Mouse (Mus musculus) embryonic fibroblast, embryonic 13.5 days (primary cell): ENCODE results near the gene Macrod2. TPM values are rescaled to one million over a fixed set of nuclear protein-coding genes. Genes with fewer than 3 reads are reported as not detected.

Source experiments
- H3K27ac ChIP-seq: 2 replicates; pipeline ENCODE4 v1.5.1; 2012; ENCODE audit warnings: low read length, control low read depth, inconsistent platforms; ENCODE audit not compliant: insufficient read depth
- H3K4me1 ChIP-seq: 2 replicates; pipeline ENCODE4 v1.6.1; 2011; ENCODE audit warnings: low read length; ENCODE audit not compliant: control insufficient read depth, insufficient read depth
- H3K4me3 ChIP-seq: 2 replicates; pipeline ENCODE4 v1.5.1; 2011; ENCODE audit warnings: mild to moderate bottlenecking, control low read depth, low read length; ENCODE audit not compliant: insufficient read depth
- CTCF ChIP-seq: IDR thresholded peaks from 2 replicates; pipeline ENCODE4 v1.5.1; 2011; ENCODE audit warnings: mild to moderate bottlenecking, control low read depth, low read length, moderate library complexity, borderline replicate concordance; ENCODE audit not compliant: insufficient read depth
- POLR2A ChIP-seq: IDR thresholded peaks from 2 replicates; pipeline ENCODE4 v1.6.1; 2011; ENCODE audit warnings: low read depth, mild to moderate bottlenecking, control low read depth, low read length, moderate library complexity
- polyA plus RNA-seq: library from polyadenylated mRNA; stranded (reverse); fragments of >200 nt; gene quantifications from 2 replicates; pipeline ENCODE4 v1.2.4, GENCODE M21; 2011; ENCODE audit warnings: low read depth; ENCODE audit not compliant: missing spikeins, insufficient read length

The Macrod2 gene
- polyA plus RNA-seq, 1 experiment, result 8.6 TPM

DNA sequence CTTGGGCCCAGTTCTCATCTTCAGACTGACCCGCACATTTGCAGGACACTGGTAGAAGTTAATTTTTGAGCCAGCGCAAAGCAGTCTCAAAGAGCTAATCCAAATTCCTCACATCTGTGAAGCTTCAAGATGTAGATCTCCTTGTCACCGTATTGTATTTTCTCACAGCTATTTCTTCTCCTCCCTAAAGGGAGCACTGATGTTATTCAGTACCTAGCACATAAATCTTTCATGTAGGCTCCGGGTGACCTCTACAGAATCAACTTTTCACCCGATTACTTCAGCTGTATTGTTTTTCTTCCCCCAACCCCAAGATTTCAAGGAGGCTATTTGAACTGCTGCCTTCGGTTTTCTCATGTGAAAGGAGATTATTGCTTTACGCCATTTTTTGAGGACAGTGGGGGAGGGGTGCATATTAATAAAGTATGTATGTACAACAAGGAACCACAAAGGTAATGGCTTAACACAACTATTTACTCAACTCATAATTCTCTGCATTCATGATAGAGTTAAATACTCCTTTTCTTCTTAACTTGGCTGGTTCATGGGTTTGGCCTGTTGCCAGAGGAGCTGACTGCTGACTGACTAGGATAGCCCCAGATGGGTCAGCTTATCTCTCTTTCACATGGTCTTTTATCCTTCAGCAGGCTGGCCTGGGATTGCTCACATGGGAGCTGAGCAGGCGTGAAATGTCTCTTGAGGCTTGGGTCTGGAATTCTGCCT, 618.5 kb downstream of the Macrod2 start:
- TF ChIP-seq CTCF, result no peak
- Histone ChIP-seq H3K4me1 (no peaks in the 10 kb centered on the region), H3K4me3 (no peak overlapping the region), H3K27ac (no peak overlapping the region)

DNA sequence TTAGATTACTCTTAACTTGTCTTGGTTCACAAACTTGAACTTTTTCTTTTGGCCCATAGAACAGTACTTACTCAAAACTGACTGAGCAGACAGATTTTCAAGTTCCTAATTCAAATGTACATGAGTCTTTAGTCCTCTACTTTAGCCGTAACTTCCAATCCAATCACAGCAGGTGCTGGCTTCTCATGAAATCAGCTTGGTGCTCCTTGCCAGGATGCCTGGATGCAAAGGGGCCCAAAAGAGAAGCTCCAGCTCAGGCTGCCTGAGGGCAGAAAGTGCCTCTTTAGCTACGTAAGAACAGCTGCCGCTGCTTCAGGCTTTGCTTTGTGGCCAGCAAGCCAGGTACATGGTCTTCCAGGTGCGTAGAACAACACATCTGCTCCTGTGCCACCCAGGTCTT, 627.9 kb downstream of the Macrod2 start:
- Histone ChIP-seq H3K4me3 (no peak overlapping the region), H3K4me1 (no peaks in the 10 kb centered on the region), H3K27ac (no peak overlapping the region)
- no peak for TF ChIP-seq POLR2A
- no peak for TF ChIP-seq CTCF

DNA sequence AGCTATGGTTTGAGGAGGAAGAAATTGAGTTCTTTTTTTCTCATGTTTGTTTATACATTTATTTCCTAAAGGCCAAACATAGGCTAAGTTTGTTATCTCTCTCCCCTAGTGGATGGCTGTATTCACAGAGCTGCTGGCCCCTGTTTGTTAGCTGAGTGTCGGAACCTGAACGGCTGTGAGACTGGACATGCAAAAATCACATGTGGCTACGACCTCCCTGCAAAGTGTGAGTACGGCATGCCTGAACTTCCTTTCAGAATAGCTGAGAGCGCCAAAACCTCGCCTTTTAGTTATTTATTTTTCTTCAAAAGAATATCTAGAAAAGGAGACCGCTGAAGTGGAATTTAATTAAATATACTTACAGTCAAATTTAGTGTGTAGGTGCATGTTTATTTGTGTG, 628.8 kb downstream of the Macrod2 start:
- no peaks in the 10 kb centered on the region for H3K4me1 ChIP-seq
- TF ChIP-seq CTCF (no peak), POLR2A (no peak)
- H3K27ac ChIP-seq, result no peak overlapping the region
- H3K4me3 ChIP-seq, result no peak overlapping the region

DNA sequence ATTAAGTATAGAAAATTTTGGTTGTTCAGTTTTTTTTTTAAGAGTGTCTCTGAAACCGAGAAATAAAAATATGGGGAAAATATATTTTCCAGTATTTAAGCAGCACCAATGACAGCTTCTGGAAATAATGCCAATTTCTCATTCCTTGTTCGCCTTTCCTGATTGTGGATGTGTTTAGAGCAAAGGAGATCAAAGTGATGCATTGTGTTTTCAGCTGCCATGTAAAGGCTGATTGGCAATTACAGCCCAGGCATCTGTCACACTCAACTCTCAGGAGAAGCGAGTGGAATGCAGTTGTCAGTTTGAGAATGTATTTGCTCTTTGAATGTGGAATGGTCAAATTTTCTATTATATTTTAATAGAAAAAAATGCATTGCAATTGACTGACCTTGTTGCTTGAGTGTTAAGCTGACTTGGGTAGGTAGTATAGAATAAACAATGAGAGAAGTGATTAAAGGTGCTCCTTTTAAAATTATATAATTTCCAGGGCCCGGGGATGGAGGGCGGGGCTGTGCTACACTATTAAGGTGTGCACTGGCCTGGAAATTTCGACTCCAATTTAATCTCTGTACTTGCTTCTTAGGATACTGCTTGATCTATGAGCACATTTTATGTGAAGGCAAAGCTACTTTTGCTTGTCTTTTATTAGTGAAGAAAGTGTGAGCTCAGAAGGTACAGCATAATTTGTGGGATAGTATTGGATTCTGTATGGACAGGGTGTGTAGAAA, 629.4 kb downstream of the Macrod2 start:
- Histone ChIP-seq H3K4me3 (no peak overlapping the region), H3K27ac (no peak overlapping the region), H3K4me1 (no peaks in the 10 kb centered on the region)
- TF ChIP-seq CTCF, result no peak
- TF ChIP-seq POLR2A, result no peak

DNA sequence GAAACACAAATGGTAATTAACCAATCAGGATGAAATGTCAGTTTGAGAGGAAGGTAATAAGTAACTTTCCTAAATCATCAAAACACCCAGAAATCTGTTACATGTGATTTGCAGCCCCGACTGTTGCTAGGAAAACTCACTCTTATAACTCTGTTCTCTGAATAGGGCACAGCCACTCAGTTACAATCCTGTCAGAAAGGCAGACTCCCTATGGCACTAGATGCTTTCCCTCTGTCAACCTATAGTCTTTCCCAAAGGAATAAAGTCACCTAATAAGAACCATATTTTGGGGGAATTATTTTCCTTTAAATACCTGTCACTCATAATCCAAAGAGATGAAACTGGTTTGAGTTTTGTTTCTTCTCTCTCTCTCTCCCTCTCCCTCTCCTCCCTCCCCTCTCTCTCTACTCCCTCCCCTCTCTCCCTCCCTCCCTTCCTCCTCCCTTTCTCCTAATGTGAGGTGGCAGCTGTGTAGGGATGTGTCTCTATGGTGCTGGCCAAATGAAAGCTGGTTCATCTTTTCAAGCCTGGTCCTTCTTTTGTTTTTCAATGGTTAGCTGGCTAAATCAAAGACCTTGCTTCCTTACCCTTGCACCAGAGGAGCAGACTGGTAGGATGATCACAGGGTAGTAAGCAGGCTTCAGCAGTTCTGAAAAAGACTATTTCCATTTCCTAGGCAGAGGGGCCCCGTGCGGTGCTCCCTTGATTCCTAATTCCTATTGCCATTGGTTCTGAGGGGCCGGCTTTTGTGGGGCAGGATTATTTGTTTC, 661.8 kb downstream of the Macrod2 start:
- Histone ChIP-seq H3K27ac (no peak overlapping the region), H3K4me1 (no peaks in the 10 kb centered on the region), H3K4me3 (no peak overlapping the region)
- no peak for TF ChIP-seq CTCF
- no peak for TF ChIP-seq POLR2A

DNA sequence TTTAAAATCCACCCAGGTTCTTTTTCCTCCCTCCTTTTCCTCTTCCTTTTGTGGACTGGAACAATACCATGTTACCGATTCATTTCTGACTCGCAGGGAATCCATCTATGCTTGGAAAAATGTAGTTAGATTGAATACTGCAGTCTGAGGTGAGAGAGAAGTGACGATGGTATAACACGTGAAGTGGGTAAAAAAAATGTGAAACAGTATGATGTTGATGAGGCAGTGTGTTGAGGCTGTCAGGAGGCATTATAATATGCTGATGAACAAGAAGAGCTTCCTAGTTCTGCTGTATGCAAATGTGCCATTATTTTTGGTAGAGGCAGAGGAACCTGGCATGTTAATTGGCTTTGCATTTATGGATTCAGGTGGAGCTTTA, 662.3 kb downstream of the Macrod2 start:
- Histone ChIP-seq H3K4me1 (no peaks in the 10 kb centered on the region), H3K27ac (no peak overlapping the region), H3K4me3 (no peak overlapping the region)
- TF ChIP-seq POLR2A, result no peak

DNA sequence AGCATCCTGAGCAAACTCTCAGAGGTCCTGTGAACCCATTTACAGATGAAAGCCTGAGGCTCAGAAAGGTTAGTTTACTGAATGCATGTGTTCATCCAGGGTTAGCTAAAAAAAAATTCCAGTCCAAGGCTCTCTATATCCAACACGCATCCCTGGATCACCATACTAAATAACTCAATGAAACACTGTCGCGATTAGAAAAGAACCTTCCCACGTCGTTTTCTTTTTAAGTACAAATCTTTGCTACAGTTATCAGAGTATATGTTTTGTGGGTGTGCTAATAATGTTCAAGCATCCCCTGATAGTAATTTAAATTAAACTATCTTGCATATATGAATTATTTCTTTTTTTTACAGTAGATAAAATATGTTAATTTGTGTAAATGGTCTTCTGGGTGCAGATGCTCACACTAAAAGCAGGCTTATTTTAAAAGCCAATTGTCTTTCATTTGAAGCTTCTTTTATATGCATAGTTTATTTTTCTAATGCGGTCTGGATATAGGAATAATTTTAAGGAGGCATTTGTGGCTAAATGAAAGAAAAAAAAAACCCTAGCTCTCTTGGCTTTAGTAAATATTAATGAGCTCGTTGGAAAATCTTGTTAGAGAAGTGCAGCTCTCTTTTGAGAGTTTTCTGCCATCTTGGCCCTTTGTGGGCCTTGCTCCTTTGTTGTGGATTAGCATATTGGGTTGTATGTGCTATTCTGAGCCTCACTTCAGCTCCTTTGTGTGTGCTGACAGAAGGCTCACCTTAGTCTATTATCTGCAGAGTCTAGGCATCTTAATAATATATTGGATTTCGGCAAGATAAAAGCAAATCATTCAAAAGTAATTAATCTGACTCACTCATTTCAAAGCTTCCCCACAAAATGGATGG, 679.1 kb downstream of the Macrod2 start:
- Histone ChIP-seq H3K4me3 (no peak overlapping the region), H3K4me1 (no peaks in the 10 kb centered on the region), H3K27ac (no peak overlapping the region)
- TF ChIP-seq CTCF (no peak), POLR2A (no peak)

DNA sequence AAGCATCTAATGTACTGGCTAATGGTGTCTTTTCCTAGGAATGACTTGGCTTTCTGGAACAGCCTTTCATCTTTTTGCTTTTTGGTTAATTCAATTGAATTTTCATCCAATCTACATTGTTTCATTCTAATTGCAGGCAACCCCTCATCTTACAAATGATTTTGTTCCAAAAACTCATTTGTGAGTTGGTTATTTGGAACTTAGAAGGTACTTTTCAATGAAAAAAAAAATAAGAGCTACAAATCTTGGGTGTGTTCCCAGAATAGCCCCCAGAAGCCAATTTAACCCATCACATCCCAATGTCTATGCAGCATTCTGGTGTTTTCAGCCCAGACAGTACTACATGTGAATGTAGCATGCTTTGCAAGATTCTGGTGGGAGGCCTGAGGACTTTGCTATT, 683.1 kb downstream of the Macrod2 start:
- no peak overlapping the region for H3K27ac ChIP-seq
- H3K4me3 ChIP-seq, result no peak overlapping the region
- H3K4me1 ChIP-seq, result no peaks in the 10 kb centered on the region
- TF ChIP-seq CTCF, result no peak
- no peak for TF ChIP-seq POLR2A

DNA sequence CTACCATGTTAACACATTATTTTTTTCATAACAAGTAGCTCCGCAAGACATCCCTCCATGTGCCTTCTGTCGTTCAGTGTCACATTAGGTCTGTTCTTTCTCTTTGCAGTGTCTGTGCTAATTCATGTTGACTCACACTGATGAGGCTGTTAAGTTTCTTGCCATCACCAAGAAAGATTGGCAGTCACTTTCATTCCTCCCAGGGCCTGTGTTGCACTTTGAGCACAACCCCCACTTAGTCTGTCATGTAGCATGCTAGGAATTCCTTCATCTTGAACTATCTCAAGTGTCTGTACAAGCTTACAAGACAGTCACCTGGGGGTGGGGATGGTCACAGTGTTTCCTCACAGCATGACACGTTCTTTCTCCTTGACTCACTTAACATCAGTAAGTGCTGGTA, 696.2 kb downstream of the Macrod2 start:
- Histone ChIP-seq H3K4me3 (no peak overlapping the region), H3K27ac (no peak overlapping the region), H3K4me1 (no peaks in the 10 kb centered on the region)
- TF ChIP-seq CTCF (no peak), POLR2A (no peak)

DNA sequence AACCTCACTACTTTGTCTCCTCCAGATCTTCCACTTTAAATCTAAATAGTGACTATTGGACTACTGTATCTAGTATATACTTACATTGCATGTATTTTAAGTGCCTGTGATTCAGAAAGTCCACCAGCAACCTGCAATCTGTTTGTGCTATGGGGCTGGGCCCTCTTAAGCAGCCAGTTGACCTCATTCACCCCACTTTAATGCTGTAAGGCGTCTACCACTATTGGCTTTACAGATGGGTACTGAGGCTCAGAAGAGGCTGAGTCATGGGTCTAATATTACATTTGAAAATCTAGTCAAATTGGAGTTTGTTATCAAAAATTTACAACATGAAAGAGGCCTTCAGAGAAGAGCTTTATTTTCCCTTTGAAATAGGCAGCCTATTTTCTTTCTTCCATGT, 722.5 kb downstream of the Macrod2 start:
- TF ChIP-seq CTCF, result no peak
- H3K4me3 ChIP-seq, result no peak overlapping the region
- H3K27ac ChIP-seq, result no peak overlapping the region
- H3K4me1 ChIP-seq, result no peaks in the 10 kb centered on the region
